Mouse (Mus musculus) heart, adult 2 months (tissue): ENCODE results near the gene Nup37. TPM values are rescaled to one million over a fixed set of nuclear protein-coding genes. Genes with fewer than 3 reads are reported as not detected.

ENCODE experiments used
- DNase-seq, 2 experiments: peaks; one replicate each; pipeline ENCODE4 v3.0.0; 2021
- H3K27ac ChIP-seq: fragments of 200-600 bp; 2 replicates; pipeline ENCODE4 v1.8.1; 2022
- H3K27me3 ChIP-seq: fragments of 200-500 bp; 2 replicates; pipeline ENCODE4 v1.6.1; 2012; ENCODE audit warnings: mild to moderate bottlenecking, low read length, inconsistent platforms, mixed read lengths; ENCODE audit not compliant: control insufficient read depth, insufficient read depth
- H3K36me3 ChIP-seq: fragments of 200-500 bp; 2 replicates; pipeline ENCODE4 v1.6.1; 2012; ENCODE audit warnings: low read length, inconsistent platforms; ENCODE audit not compliant: control insufficient read depth, insufficient read depth
- H3K4me1 ChIP-seq: fragments of 200-500 bp; 2 replicates; pipeline ENCODE4 v1.6.1; 2011; ENCODE audit warnings: low read length; ENCODE audit not compliant: control insufficient read depth, insufficient read depth
- H3K4me3 ChIP-seq: fragments of 200-600 bp; 2 replicates; pipeline ENCODE4 v1.8.1; 2022
- H3K79me2 ChIP-seq: fragments of 200-500 bp; replicated peaks from 2 replicates; pipeline ENCODE4 v1.6.1; 2012; ENCODE audit warnings: mild to moderate bottlenecking, inconsistent platforms, low read length, moderate library complexity, mixed read lengths; ENCODE audit not compliant: control insufficient read depth, insufficient read depth
- H3K9ac ChIP-seq: fragments of 200-500 bp; 2 replicates; pipeline ENCODE4 v1.6.1; 2012; ENCODE audit warnings: low read depth, mild to moderate bottlenecking, control low read depth, inconsistent platforms, low read length, mixed read lengths
- CTCF ChIP-seq: fragments of 200-600 bp; IDR thresholded peaks from 2 replicates; pipeline ENCODE4 v1.8.1; 2022; ENCODE audit warnings: antibody characterized with exemption, mild to moderate bottlenecking, moderate library complexity
- EP300 ChIP-seq: fragments of 200-500 bp; IDR thresholded peaks from 2 replicates; pipeline ENCODE4 v1.6.1; 2011; ENCODE audit warnings: low read depth, low read length, control low read depth; ENCODE audit not compliant: insufficient read depth
- POLR2A ChIP-seq: fragments of 200-500 bp; IDR thresholded peaks from 2 replicates; pipeline ENCODE4 v1.6.1; 2011; ENCODE audit warnings: mild to moderate bottlenecking, low read depth, low read length, control low read depth; ENCODE audit not compliant: insufficient read depth
- WGBS: fragments of 180-500 bp; shearing (Covaris S2); methylation state at CpG from one replicate; pipeline ENCODE4 v1.1.7; 2018; 5-methylcytosine and 5-hydroxymethylcytosine counted together
- intact Hi-C: fragments of 180-260 bp; cut with DNase I; formaldehyde crosslinking; loops from one replicate; pipeline ENCODE4 v1.15.1; 2025
- polyA plus RNA-seq: library from polyadenylated mRNA; depleted of rRNA; stranded (reverse); fragments of >200 nt; gene quantifications from 2 replicates; pipeline ENCODE4 v1.2.3, GENCODE M21; 2012; rRNA removed
- total RNA-seq, 2 experiments: library from RNA; stranded (reverse); gene quantifications; 2 replicates each; pipeline ENCODE4 v1.2.3; 2021

The Nup37 gene
- total and polyA plus RNA-seq, 3 experiments = 4.5 to 10.3 (median 6.6) TPM

- no peak for DNase-seq
- Histone ChIP-seq H3K9ac (no peak overlapping the region), H3K27ac (no peak overlapping the region), H3K27me3 (no peaks in the 10 kb centered on the region), H3K4me1 (no peaks in the 10 kb centered on the region), H3K79me2 (no peaks in the 10 kb centered on the region), H3K4me3 (no peak overlapping the region), H3K36me3 (no peaks in the 10 kb centered on the region)
- no peak for TF ChIP-seq EP300
- no peak for TF ChIP-seq CTCF
- TF ChIP-seq POLR2A = no peak
- intact Hi-C loops = no loop called here
- WGBS = 92% methylated on average over 20 of the region's 20 CpGs
These were observed 68.2 kb downstream of the Nup37 start for GRCm38 (mm10) chr10:88214800-88215514.

DNA sequence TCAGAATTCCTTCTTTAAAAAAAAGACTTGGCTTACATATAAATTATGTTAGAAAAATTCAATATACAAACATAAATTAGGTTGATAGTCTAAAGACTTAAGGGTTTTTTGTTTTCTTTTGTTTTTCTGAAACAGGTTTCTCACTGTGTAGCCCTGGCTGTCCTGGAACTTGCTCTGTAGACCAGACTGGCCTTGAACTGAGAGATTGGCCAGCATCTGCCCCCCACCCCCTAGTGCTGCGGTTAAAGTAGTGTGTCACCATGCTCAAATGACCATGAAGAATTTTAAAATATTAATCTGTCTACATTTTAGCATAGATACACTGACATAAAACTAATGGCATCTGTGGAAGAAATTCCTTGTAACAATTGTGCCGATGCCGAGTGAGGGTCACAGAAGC is 71.4 kb downstream of the Nup37 start:
- intact Hi-C loops = no loop called here
- no peaks in the 10 kb centered on the region for H3K4me1 ChIP-seq
- no peaks in the 10 kb centered on the region for H3K27me3 ChIP-seq
- TF ChIP-seq EP300 (no peak), CTCF (no peak), POLR2A (no peak)
- no peak for DNase-seq
- 95% methylated on average over 3 of the region's 3 CpGs for WGBS
- H3K79me2 ChIP-seq = no peaks in the 10 kb centered on the region
- H3K27ac ChIP-seq = no peak overlapping the region
- H3K9ac ChIP-seq = no peak overlapping the region
- no peak overlapping the region for H3K4me3 ChIP-seq
- no peaks in the 10 kb centered on the region for H3K36me3 ChIP-seq

DNA sequence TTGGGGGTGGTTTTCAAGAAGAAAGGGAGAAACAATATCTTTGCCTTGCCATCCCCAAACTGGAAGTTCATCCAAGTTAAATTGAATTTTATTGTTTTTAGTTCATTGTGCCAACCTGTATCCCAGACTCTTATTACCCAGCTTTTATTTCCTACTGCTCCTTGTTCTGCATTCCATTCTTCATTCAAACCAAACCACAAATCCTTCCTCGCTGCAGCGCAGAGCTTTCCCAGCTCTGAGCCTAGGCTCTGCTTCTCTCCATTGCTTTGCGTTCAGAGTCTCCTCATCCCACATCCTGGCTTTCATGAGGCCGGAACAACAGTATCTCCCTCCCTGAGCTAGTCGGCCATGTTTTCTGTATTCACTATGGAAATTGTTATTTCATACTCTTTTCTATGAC is 74.9 kb downstream of the Nup37 start:
- Histone ChIP-seq H3K4me1 (no peaks in the 10 kb centered on the region; the same call in 1 of the 2 replicates), H3K27me3 (no peaks in the 10 kb centered on the region), H3K9ac (no peak overlapping the region), H3K36me3 (no peaks in the 10 kb centered on the region), H3K27ac (no peak overlapping the region), H3K79me2 (no peaks in the 10 kb centered on the region), H3K4me3 (no peak overlapping the region)
- 81% methylated on average over 5 of the region's 5 CpGs for WGBS
- no peak for DNase-seq
- TF ChIP-seq EP300 = no peak
- TF ChIP-seq POLR2A = no peak
- no peak for TF ChIP-seq CTCF
- intact Hi-C loops = no loop called here

DNA sequence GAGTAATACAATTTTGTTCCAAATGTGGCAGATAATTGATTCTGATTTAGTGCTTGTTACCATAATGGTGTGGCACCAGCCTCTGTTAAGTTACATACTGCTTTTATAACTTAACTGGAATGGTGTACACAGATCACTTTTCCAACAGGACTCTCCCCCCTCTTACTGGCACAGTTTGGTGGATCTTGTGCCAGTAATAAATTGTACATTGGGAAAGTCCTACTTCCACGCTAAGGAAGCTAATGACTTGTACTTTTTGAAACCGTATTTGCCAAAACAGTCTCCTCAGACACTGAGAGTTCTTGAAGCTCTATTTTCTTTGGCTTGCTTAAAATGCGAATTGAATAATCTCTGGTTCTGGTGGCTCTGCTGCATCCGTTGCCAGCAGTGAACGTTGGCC is 78.6 kb downstream of the Nup37 start:
- Histone ChIP-seq H3K79me2 (no peaks in the 10 kb centered on the region), H3K27ac (no peak overlapping the region), H3K4me3 (no peak overlapping the region), H3K9ac (no peak overlapping the region), H3K4me1 (no peaks in the 10 kb centered on the region; the same call in none of the 2 replicates), H3K27me3 (no peaks in the 10 kb centered on the region), H3K36me3 (no peaks in the 10 kb centered on the region)
- TF ChIP-seq EP300 (no peak), POLR2A (no peak), CTCF (no peak)
- 72% methylated on average over 5 of the region's 5 CpGs for WGBS
- DNase-seq = no peak
- intact Hi-C loops = no loop called here

DNA sequence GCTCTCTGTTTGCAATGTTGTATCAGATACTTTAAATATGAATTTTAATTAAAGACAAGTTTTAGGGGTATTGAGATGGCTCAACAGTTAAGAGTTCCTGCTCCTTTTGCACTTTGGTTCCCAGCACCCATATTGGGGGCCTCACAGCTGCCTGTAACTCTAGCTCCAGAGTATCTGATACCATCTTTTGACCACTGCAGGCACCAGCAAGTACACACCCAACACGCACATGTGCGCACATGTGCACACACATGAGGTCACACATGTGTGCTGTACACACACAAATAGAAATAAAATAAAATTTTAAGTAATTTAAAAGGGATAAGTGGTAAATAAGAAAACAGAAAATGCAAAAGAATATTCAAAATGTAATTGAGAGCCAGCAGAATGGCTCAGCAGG is 81.2 kb downstream of the Nup37 start:
- intact Hi-C loops = no loop called here
- DNase-seq = no peak
- Histone ChIP-seq H3K36me3 (no peaks in the 10 kb centered on the region; the same call in 1 of the 2 replicates), H3K4me1 (no peaks in the 10 kb centered on the region; the same call in none of the 2 replicates), H3K9ac (no peak overlapping the region), H3K27me3 (no peaks in the 10 kb centered on the region), H3K4me3 (no peak overlapping the region), H3K27ac (no peak overlapping the region), H3K79me2 (no peaks in the 10 kb centered on the region)
- no peak for TF ChIP-seq POLR2A
- no peak for TF ChIP-seq CTCF
- TF ChIP-seq EP300 = no peak
- WGBS = 97% methylated on average over 2 of the region's 2 CpGs

Other genes starting within 250 kb of the Nup37 start
- not detected for gene Pmch, start 55.9 kb upstream of the Nup37 start, total RNA-seq
- gene Pmch, start 55.9 kb upstream of the Nup37 start, polyA plus RNA-seq = not detected in 2 replicates
- under 1 TPM; 0.13 to 0.16 TPM for gene Parpbp, start 51 bp upstream of the Nup37 start, total RNA-seq
- 0.06 and 0.29 TPM in 2 replicates for gene Parpbp, start 51 bp upstream of the Nup37 start, polyA plus RNA-seq
- 10 to 100 TPM; 26.5 to 34.3 TPM for gene Washc3, start 54.1 kb downstream of the Nup37 start, total RNA-seq
- 16.4 and 25.4 TPM in 2 replicates for gene Washc3, start 54.1 kb downstream of the Nup37 start, polyA plus RNA-seq
- 1 to 10 TPM; 3.7 to 4.5 TPM for gene Dram1, start 232.1 kb downstream of the Nup37 start, total RNA-seq
- gene Dram1, start 232.1 kb downstream of the Nup37 start, polyA plus RNA-seq = 6.8 and 7.6 TPM in 2 replicates
- gene Gnptab, start 232.1 kb downstream of the Nup37 start, total RNA-seq = 10 to 100 TPM; 24.3 to 27.6 TPM
- gene Gnptab, start 232.1 kb downstream of the Nup37 start, polyA plus RNA-seq = 11.7 and 19.3 TPM in 2 replicates